Mouse (Mus musculus): ENCODE results near the gene Olfr657. TPM values are rescaled to one million over a fixed set of nuclear protein-coding genes. Genes with fewer than 3 reads are reported as not detected.

The Olfr657 gene
- not detected for total RNA-seq (2021)
- long read RNA-seq, experiment 1: 0 reads
- long read RNA-seq, experiment 2: 0 reads

DNA sequence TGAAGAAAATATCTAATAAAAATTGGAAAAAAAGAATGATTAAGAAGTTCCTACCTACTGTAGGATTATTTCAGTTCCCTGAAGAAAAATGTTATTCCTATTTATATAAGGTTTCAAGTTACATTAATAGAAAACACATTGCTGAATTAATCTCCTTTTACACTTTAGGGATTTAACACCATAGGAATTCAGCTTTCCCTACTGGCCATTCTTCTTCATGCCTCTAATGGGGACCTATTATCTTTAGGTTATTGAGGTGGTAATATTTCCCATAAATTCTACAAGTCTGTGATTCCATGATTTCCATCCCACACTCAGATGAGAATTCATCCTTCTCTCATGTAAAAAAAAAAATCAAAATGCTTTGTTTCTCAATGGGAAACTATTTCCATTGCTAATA, at the start of gene Olfr657:
Gene Olfr657 (plus strand): TSS at position 301 of the 400 bp plus-strand sequence.
- DNase-seq (ENCODE audit: low spot score in 2 of 2): no peak

- DNase-seq (ENCODE audit: low spot score in 2 of 2): no peak
These were observed 47.6 kb upstream of the Olfr657 start, which contains the start of gene Olfr653 for GRCm38 (mm10) chr7:104577014-104577413. TSS of gene Olfr653 (plus strand) at chr7:104577314.

- DNase-seq (ENCODE audit: low spot score in 2 of 2): no peak
These were observed 43.7 kb upstream of the Olfr657 start for GRCm38 (mm10) chr7:104580846-104581245.

- no peak for DNase-seq (ENCODE audit: low spot score in 2 of 2)
These were observed 43.2 kb upstream of the Olfr657 start for GRCm38 (mm10) chr7:104581429-104581828.

- no peak for DNase-seq (ENCODE audit: low spot score in 2 of 2)
These were observed 37.9 kb upstream of the Olfr657 start, which contains the start of gene Olfr654 for GRCm38 (mm10) chr7:104586725-104587124. TSS of gene Olfr654 (plus strand) at chr7:104587025.

GRCm38 (mm10) chr7:104588274-104588673, 36.3 kb upstream of the Olfr657 start:
- DNase-seq (ENCODE audit: low spot score in 2 of 2): no peak

GRCm38 (mm10) chr7:104601679-104602078, 22.9 kb upstream of the Olfr657 start, which contains the start of gene Olfr655:
TSS of gene Olfr655 (minus strand) at chr7:104601779.
- no peak for DNase-seq (ENCODE audit: low spot score in 2 of 2)

DNA sequence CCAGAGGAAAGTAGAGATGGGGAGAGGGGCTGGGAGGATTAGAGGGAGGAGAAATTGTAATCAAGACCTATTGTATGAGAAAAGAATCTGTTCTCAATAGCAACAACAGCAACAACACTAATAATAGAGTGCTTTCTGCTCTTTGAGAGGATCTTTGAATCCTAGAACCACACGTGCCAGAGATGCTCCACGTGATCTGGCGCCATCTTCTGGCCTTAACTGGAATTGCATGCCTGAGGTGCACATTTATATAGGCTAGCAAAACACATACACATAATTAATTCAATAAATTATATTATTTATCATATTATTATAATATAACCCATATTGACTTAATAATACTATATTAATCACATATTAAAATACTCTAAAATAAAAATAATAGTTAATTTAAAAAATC, 21.4 kb upstream of the Olfr657 start:
- DNase-seq (ENCODE audit: low spot score in 2 of 2): no peak

GRCm38 (mm10) chr7:104604727-104605126, 19.9 kb upstream of the Olfr657 start:
- no peak for DNase-seq (ENCODE audit: low spot score in 2 of 2)

- no peak for DNase-seq (ENCODE audit: low spot score in 2 of 2)
These were observed 10.9 kb upstream of the Olfr657 start, which contains the start of gene Olfr656 for GRCm38 (mm10) chr7:104613655-104614054. TSS of gene Olfr656 (plus strand) at chr7:104613955.

DNA sequence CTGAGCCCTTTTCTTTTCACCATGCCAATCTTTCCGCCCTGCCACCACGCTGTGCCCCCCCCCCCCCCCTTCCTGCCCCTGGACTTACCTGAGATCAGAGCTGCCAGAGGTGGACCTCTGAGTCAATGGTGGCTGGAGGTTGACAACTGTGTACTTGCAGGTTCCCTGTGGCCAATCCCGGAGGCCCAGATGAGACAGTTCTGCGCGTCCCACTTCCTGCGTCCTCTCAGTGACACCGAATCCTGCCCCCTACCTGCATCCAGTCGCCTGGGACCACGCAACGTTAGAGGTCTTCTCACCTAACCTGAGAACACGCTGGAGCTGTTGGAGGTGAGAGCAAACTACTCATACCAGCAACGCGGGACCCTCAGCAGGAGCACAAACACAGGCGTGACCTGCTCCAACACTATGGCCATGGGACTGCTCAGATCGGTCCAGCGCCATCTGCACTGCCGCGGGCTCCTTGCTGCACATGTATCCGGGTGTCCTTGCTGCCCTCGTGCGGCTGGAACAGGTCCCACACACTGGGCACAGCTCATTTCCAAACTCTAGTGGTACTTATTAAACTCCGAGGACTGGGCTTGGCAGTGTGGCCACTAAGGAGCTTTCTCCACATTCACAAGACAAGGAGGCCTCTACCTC, 22.4 kb downstream of the Olfr657 start, which contains the start of gene Olfr658:
Gene Olfr658 (minus strand): TSS at position 465 of the 642 bp plus-strand sequence.
- peak; percentile 7 to 29 for DNase-seq (ENCODE audit: low spot score in 2 of 2)

DNA sequence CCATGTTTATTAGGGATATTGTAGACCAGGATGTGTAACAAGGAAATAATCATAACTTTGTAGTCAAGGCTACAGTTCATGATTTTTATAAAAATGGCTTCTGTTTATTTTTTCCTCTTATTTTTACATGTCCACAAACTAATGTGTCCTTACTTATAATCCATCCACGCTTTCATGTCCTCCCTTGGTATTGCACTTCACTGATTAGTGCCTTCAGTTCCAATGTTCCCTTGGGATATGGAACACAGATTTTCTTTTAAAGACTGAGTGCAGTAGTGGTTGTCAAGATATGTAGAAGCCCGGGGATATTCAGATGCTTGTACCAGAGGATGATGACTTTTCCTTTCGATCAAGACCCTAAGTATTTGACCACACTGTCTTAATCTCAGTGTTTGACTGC, 41.9 kb downstream of the Olfr657 start, which contains the start of gene Olfr659:
Gene Olfr659 (plus strand): TSS at position 301 of the 400 bp plus-strand sequence.
- DNase-seq (ENCODE audit: low spot score in 2 of 2): no peak

DNA sequence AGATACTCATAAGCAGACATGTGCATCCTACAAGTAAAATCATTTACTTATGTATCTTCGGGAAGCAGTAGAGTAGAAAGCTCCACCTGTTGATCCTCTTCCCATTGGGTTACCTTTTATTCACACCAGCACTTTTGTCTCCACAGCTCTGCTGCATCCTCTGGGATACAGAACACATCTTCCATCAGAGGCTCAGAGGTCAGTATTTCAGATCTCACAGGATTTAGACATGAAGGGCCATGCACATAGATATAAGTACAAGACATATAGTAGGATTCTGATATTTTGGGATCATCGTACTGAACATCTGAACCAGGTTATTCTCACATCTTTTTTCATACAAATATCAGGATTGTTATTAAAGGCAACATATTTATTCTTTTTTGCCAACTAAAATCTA, 61.6 kb downstream of the Olfr657 start, which contains the start of gene Olfr661:
Gene Olfr661 (plus strand): TSS at position 301 of the 400 bp plus-strand sequence.
- no peak for DNase-seq (ENCODE audit: low spot score in 2 of 2)

Other genes with a start within 250 kb of the Olfr657 start
- not detected for gene Trim30c, start 224.0 kb upstream of the Olfr657 start, total RNA-seq (2021)
- 1 to 10 TPM in 1 of 2 experiments, under 1 TPM in 1; 0.67 to 1.0 TPM for gene Trim30a, start 159.6 kb upstream of the Olfr657 start, total RNA-seq (2021)
- gene Trim30d, start 116.9 kb upstream of the Olfr657 start, total RNA-seq (2021): under 1 TPM; 0.59 to 0.88 TPM
- gene Olfr651, start 74.7 kb upstream of the Olfr657 start, total RNA-seq (2021): not detected
- not detected for gene Olfr652, start 63.9 kb upstream of the Olfr657 start, total RNA-seq (2021)
- not detected for gene Olfr653, start 47.5 kb upstream of the Olfr657 start, total RNA-seq (2021)
- gene Olfr654, start 37.8 kb upstream of the Olfr657 start, total RNA-seq (2021): not detected
- gene Olfr655, start 23.0 kb upstream of the Olfr657 start, total RNA-seq (2021): not detected
- gene Olfr656, start 10.8 kb upstream of the Olfr657 start, total RNA-seq (2021): not detected
- gene Olfr658, start 22.5 kb downstream of the Olfr657 start, total RNA-seq (2021): not detected
- not detected for gene Olfr659, start 42.0 kb downstream of the Olfr657 start, total RNA-seq (2021)
- not detected for gene Olfr661, start 61.7 kb downstream of the Olfr657 start, total RNA-seq (2021)
- gene Usp17le, start 152.7 kb downstream of the Olfr657 start, total RNA-seq (2021): not detected
- not detected for gene Usp17lb, start 217.8 kb downstream of the Olfr657 start, total RNA-seq (2021)
- gene Usp17la, start 232.2 kb downstream of the Olfr657 start, total RNA-seq (2021): not detected

All from left cerebral cortex, adult 18-20 months (tissue).